Mouse (Mus musculus) E14TG2a.4 (cell line): ENCODE data around the gene Tigit.

ENCODE experiments used
- H3K27me3 ChIP-seq: 2 replicates; pipeline ENCODE4 v1.6.1; 2014; ENCODE audit warnings: low read length, control low read depth; ENCODE audit not compliant: insufficient read depth
- H3K36me3 ChIP-seq: 2 replicates; pipeline ENCODE4 v1.6.1; 2014; ENCODE audit warnings: low read length, control low read depth; ENCODE audit not compliant: insufficient read depth
- H3K4me1 ChIP-seq: replicated peaks from 2 replicates; pipeline ENCODE4 v1.6.1; 2014; ENCODE audit warnings: low read depth, low read length, control low read depth
- H3K4me3 ChIP-seq: replicated peaks from 2 replicates; pipeline ENCODE4 v1.5.1; 2014; ENCODE audit warnings: mild to moderate bottlenecking, low read length
- H3K9me3 ChIP-seq: 2 replicates; pipeline ENCODE4 v1.6.1; 2014; ENCODE audit warnings: low read length, control low read depth
- CTCF ChIP-seq: conservative IDR thresholded peaks from 2 replicates; pipeline ENCODE4 v1.5.1; 2014; ENCODE audit warnings: low read length
- NANOG ChIP-seq: IDR thresholded peaks from 2 replicates; pipeline ENCODE4 v1.6.1; 2014; ENCODE audit warnings: borderline replicate concordance, low read length, mixed read lengths
- POU5F1 ChIP-seq: IDR thresholded peaks from 2 replicates; pipeline ENCODE4 v1.6.1; 2014; ENCODE audit warnings: low read length, borderline replicate concordance

The Tigit gene

DNA sequence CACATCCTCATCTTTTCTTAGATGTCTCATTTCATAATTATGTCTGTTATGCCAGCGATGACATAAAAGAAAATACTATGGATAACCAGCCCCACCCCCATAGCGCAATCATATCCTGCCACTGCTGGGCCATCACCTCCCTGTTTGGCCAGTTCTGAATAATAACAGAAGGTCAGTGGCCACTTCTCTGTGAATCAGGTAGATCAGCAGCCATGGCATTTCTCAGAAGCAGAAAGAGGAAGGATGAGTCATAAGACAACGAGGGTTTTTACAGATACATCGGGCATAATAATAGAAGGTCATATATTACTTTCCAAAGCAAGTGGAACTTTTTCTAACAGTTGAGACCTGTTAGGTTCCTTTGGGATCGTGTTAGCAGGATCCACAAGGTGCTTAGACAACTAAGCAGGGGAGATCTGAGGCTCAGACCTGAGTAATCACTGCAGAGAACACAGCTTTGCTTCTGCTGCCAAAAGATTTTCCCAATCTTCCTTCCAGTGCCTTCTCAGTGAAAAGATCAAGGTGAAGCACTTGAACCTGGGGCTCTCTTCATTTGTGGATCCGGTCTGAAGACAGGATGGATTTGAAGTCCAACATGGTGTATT is 8.7 kb downstream of the Tigit start:
- Histone ChIP-seq H3K9me3 (no peaks in the 10 kb centered on the region), H3K4me3 (no peak overlapping the region), H3K4me1 (no peaks in the 10 kb centered on the region), H3K27me3 (peaks cover 5% of the 10 kb centered on the region; the same call in 1 of the 2 replicates), H3K36me3 (no peaks in the 10 kb centered on the region)
- TF ChIP-seq POU5F1 (no peak), NANOG (no peak), CTCF (no peak)

DNA sequence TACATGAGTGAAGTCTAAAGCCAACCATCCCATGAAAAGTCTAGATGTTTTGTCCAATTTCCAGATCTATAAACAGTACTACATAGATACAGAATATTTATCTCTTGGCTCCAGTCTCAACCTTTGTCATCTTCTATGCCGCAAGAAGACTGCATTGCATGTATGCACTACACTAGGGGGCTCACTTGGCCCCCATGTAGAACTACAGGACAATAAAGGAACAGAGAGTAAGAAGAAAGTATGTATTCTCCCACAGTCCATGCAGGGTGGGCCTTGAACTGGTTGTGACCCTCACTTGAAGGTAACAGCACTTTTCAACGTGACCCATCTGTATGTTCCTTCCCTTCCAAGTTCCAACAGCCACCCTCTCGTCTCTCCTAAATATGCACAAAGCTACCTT is 9.7 kb downstream of the Tigit start:
- TF ChIP-seq CTCF = no peak
- no peak for TF ChIP-seq POU5F1
- no peak for TF ChIP-seq NANOG
- H3K27me3 ChIP-seq = peaks cover 5% of the 10 kb centered on the region; the same call in 1 of the 2 replicates
- H3K4me1 ChIP-seq = no peaks in the 10 kb centered on the region
- no peaks in the 10 kb centered on the region for H3K36me3 ChIP-seq
- no peak overlapping the region for H3K4me3 ChIP-seq
- H3K9me3 ChIP-seq = no peaks in the 10 kb centered on the region

DNA sequence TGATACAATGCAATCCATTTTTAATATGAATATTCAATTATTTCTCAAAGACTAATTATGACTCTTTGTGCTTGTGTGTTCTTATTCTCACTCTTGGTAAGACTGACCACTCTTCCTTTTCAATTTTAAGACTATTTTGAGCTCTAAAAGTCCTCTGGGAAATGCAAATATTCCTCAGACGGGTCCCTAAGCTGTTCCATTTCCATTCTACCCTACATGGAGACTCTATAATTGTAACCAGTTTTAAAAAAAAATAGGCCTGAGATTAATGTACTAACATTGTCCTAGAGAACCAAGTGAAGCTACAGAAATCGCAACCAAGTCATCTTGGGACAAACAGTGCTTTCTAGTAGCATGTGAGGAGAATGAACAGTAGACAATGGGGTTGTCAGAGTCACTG is 10.7 kb downstream of the Tigit start:
- no peak overlapping the region for H3K4me3 ChIP-seq
- H3K4me1 ChIP-seq = no peaks in the 10 kb centered on the region
- no peaks in the 10 kb centered on the region for H3K9me3 ChIP-seq
- peaks cover 2% of the 10 kb centered on the region; the same call in 1 of the 2 replicates for H3K27me3 ChIP-seq
- TF ChIP-seq POU5F1 = no peak
- no peak for TF ChIP-seq CTCF
- TF ChIP-seq NANOG = no peak
- no peaks in the 10 kb centered on the region for H3K36me3 ChIP-seq

DNA sequence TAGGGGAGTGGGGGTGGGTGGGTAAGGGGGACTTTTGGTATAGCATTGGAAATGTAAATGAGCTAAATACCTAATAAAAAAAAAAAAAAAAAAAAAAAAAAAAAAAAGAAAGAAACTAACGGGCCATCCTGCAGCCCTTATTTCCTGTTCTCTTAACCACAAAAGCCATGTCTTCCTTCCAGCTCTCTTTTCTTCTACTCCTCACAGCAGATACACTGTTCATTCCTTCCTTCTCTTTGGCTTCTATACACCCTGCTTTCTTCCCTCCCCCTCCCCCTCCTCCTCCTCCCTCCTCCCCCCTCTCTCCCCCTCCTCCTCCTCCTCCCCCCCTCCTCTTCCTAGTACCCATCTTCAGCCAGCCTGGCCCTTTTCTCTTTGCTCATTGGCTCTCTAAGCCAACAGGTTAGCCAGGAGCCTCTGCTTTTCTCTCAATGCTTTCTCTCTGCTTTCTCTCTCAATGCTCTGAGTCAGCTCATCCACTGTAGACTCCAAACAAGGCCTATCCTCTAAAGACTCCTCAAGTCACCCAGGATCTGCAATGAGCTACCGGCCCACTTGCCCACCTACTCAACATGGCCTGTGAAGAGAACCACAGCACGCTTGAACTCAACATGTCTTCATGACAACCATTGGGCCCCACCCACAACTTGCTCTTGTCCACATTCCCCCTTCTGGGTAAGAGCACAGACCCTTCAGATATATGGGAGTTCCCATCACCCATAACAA is 13.4 kb downstream of the Tigit start:
- no peak overlapping the region for H3K4me3 ChIP-seq

DNA sequence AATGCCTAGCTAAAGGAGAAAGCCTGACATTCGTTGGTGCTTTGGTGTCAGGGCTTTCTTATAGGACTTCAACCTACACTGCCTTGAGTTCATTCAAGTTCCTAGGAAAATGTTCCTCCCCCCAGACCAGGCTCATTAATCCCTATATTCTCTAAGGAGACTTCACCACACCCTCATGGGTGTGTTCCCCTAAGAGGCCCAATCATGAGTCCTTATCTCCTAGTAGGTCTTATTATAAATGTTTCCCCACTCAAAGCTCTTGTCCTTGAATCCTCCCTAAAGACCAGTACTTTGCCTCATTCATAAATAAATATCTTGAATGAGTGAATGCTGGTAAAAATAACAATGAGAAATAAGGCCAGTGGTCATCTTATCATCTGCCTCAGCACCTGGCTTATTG is 16.3 kb downstream of the Tigit start:
- Histone ChIP-seq H3K36me3 (no peaks in the 10 kb centered on the region), H3K9me3 (no peaks in the 10 kb centered on the region), H3K4me3 (no peak overlapping the region), H3K27me3 (no peaks in the 10 kb centered on the region), H3K4me1 (peaks cover 6% of the 10 kb centered on the region)
- TF ChIP-seq CTCF = no peak
- no peak for TF ChIP-seq NANOG
- no peak for TF ChIP-seq POU5F1

More for the DNA sequence above, 13.4 kb downstream of the Tigit start:
- TF ChIP-seq CTCF = no peak
- no peak for TF ChIP-seq NANOG
- TF ChIP-seq POU5F1 = no peak
- H3K4me1 ChIP-seq = peaks cover 4% of the 10 kb centered on the region
- no peaks in the 10 kb centered on the region for H3K36me3 ChIP-seq
- H3K27me3 ChIP-seq = no peaks in the 10 kb centered on the region
- no peaks in the 10 kb centered on the region for H3K9me3 ChIP-seq

DNA sequence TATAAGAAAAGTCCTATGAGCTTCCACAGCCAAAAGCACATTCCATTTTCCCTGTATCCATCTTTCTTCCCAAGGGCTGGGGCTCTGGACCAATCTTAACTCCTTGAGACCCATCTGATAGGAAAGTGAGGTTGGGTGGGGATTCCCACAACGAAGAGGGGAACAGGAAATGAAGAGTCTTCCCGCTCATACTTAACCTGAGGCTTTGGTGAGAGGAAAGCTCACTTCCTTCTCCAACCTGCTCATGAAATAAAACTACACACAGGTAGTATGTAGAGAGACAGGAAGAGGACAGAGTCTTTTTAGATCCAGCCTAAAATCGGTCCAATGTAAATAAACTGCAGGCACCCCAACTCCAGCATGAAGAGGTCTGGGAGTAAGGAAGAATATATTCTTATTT is 17.0 kb downstream of the Tigit start:
- H3K36me3 ChIP-seq = no peaks in the 10 kb centered on the region
- H3K4me1 ChIP-seq = peaks cover 6% of the 10 kb centered on the region
- no peak overlapping the region for H3K4me3 ChIP-seq
- TF ChIP-seq CTCF = no peak
- TF ChIP-seq NANOG = no peak
- TF ChIP-seq POU5F1 = no peak
- no peaks in the 10 kb centered on the region for H3K9me3 ChIP-seq
- no peaks in the 10 kb centered on the region for H3K27me3 ChIP-seq

DNA sequence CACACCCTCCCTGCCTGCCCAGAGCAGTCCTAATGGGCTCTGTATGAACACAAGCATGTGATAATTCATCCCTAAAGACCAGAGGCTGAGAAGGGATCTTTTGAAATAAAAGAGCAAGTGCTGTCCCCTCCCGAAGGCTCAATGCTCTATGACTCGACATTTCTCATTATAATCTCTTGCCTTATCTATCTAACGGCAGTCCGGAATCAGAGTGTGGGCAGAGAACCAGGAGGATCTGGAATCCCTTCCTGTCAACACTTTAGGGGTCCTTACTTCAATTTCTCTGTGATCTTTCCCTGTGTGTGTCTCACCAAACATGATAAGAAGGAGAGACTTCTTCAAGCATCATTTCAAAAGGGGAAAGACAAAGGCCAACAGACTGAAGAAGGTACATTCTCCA is 18.1 kb downstream of the Tigit start:
- no peaks in the 10 kb centered on the region for H3K27me3 ChIP-seq
- H3K4me1 ChIP-seq = peaks cover 6% of the 10 kb centered on the region
- no peaks in the 10 kb centered on the region for H3K36me3 ChIP-seq
- no peak for TF ChIP-seq POU5F1
- no peak for TF ChIP-seq CTCF
- TF ChIP-seq NANOG = no peak
- no peaks in the 10 kb centered on the region for H3K9me3 ChIP-seq
- no peak overlapping the region for H3K4me3 ChIP-seq

DNA sequence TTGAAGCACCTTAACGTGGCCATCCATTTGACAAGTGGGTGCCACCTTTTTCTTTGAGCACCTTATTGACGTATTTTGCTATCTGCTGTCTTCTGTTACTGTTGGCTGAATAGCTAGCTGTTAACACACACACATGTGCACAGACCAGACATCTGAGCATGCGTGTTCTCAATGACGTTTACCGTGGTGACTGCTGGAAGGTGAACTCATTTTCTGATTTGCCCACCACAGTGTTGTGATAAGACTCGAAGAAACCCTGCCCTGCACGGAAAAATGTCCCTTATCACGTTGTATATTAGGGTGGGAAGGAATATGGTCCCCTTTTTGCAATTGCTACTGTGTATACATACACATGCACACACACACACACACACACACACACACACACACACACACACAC is 22.7 kb downstream of the Tigit start:
- H3K4me1 ChIP-seq = peaks cover 12% of the 10 kb centered on the region
- TF ChIP-seq CTCF (no peak), NANOG (no peak), POU5F1 (no peak)
- no peaks in the 10 kb centered on the region for H3K36me3 ChIP-seq
- H3K9me3 ChIP-seq = no peaks in the 10 kb centered on the region
- H3K27me3 ChIP-seq = peaks cover 12% of the 10 kb centered on the region
- H3K4me3 ChIP-seq = no peak overlapping the region
